Mouse (Mus musculus): ENCODE results near the gene Pik3ip1. TPM values are rescaled to one million over a fixed set of nuclear protein-coding genes. Genes with fewer than 3 reads are reported as not detected.
A peak's percentile ranks its signal among the peaks of the same experiment; 100 is the strongest.

Gene Pik3ip1
- polyA plus RNA-seq (2012; fragmentation: generic; extraction: Trizol) = 0.71 TPM
- long read RNA-seq, experiment 1, transcript Pik3ip1-201 (6 exons, 2,573 nt) = major isoform, 18 of 33 reads
- long read RNA-seq, experiment 1, partial matches to known transcripts = 7 of 33 reads
- long read RNA-seq, experiment 1, other reads (novel, unspliced or antisense) = 4 of 33 reads
- long read RNA-seq, experiment 2, partial matches to known transcripts = 2 of 4 reads
- long read RNA-seq, experiment 2, other reads (novel, unspliced or antisense) = 0 of 4 reads

DNA sequence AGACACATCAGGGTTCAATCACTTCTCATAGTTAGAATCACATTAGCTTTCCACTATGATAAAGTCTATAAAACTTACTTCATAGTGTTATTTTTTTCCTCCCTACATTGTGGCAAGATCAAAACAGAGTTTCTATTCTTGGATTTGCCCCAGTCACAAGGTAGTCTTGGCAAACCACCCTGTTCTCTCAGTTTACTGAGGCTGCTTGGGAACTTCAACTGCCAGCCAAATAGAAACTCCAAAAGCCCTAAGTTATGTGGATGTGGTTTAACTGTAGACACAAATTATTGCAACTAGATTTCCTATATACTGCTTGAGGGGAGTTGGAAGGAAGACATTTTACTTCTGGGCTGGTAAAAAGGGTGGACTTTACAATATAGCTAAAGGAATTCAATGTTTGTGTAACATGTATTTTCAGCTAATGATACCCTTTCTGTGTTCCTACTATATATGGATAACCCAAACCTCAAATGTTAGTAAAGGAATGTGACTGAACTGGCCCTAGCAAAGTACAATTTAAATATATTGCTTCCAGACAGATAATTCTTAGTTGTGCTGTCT lies at the start of gene Pik3ip1:
TSS of gene Pik3ip1 (plus strand) at position 511 of the 561 bp plus-strand sequence.
- H3K4me3 ChIP-seq (ENCODE audit: insufficient read depth, poor library complexity, severe bottlenecking) = no peak within 1 kb of the TSS
- H3K79me2 ChIP-seq (ENCODE audit: control insufficient read depth, insufficient read depth) = no peaks in the 10 kb centered on the region
- no peaks in the 10 kb centered on the region for H3K79me3 ChIP-seq (ENCODE audit: low read depth)
- no peaks in the 10 kb centered on the region for H3K36me3 ChIP-seq (ENCODE audit: control insufficient read depth, insufficient read depth)
- no peaks in the 10 kb centered on the region for H3K27me3 ChIP-seq (ENCODE audit: control insufficient read depth, insufficient read depth, insufficient read length)
- H3ac ChIP-seq (ENCODE audit: control insufficient read depth, insufficient read length, low read depth) = peak within 1 kb of the TSS; percentile 29
- TF ChIP-seq MYOG (IDR thresholded peaks at IDR 0.05; ENCODE audit: control insufficient read depth, extremely low read depth, insufficient read length) = no peak
- TF ChIP-seq USF1 (IDR thresholded peaks at IDR 0.05; ENCODE audit: low read depth) = no peak
- TF ChIP-seq CTCF (IDR thresholded peaks at IDR 0.05; ENCODE audit: control insufficient read depth, insufficient read depth, insufficient read length) = no peak
- no peak for TF ChIP-seq FOSL1 (IDR thresholded peaks at IDR 0.05; ENCODE audit: insufficient read depth, low read length, poor library complexity, severe bottlenecking)
- no peak for TF ChIP-seq MAX (IDR thresholded peaks at IDR 0.05)

- Histone ChIP-seq H3K79me2 (ENCODE audit: control insufficient read depth, insufficient read depth) (no peaks in the 10 kb centered on the region), H3K79me3 (ENCODE audit: low read depth) (no peaks in the 10 kb centered on the region), H3K4me3 (ENCODE audit: insufficient read depth, poor library complexity, severe bottlenecking) (no peak overlapping the region), H3K27me3 (ENCODE audit: control insufficient read depth, insufficient read depth, insufficient read length) (no peaks in the 10 kb centered on the region), H3K36me3 (ENCODE audit: control insufficient read depth, insufficient read depth) (no peaks in the 10 kb centered on the region), H3ac (ENCODE audit: control insufficient read depth, insufficient read length, low read depth) (no peak overlapping the region)
- TF ChIP-seq FOSL1 (IDR thresholded peaks at IDR 0.05; ENCODE audit: insufficient read depth, low read length, poor library complexity, severe bottlenecking) (no peak), CTCF (IDR thresholded peaks at IDR 0.05; ENCODE audit: control insufficient read depth, insufficient read depth, insufficient read length) (no peak), CEBPB (IDR thresholded peaks at IDR 0.05; ENCODE audit: low read depth) (no peak), MYOD1 (IDR thresholded peaks at IDR 0.05; ENCODE audit: control insufficient read depth, insufficient read length, low read depth) (no peak), MYOG (IDR thresholded peaks at IDR 0.05; ENCODE audit: control insufficient read depth, extremely low read depth, insufficient read length) (no peak), MAX (IDR thresholded peaks at IDR 0.05) (no peak), USF1 (IDR thresholded peaks at IDR 0.05; ENCODE audit: low read depth) (no peak)
Observed at GRCm38 (mm10) chr11:3282887-3283286, 47.3 kb upstream of the Pik3ip1 start.

DNA sequence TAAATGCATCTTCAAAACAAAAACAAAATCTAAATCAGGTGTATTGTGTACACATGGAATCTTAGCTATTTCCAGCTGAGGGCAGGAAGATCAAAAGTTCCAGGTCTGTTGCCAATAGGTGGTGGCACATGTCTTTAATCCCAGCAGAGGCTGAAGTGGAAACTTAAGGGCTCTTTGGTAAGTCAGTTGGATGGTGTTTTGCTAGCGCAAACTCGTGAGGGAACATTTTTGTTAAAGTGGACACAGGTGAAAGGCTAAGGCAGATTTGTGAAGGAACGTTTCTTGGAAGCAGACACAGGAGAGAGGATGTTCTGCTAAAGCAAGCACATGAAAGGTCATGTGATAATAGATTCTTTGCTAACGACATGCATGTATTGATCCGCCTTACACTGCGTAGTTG lies 46.6 kb upstream of the Pik3ip1 start:
- no peak overlapping the region for H3K4me3 ChIP-seq (ENCODE audit: insufficient read depth, poor library complexity, severe bottlenecking)
- no peaks in the 10 kb centered on the region for H3K36me3 ChIP-seq (ENCODE audit: control insufficient read depth, insufficient read depth)
- no peaks in the 10 kb centered on the region for H3K79me2 ChIP-seq (ENCODE audit: control insufficient read depth, insufficient read depth)
- H3K79me3 ChIP-seq (ENCODE audit: low read depth) = no peaks in the 10 kb centered on the region
- no peak for TF ChIP-seq MYOD1 (IDR thresholded peaks at IDR 0.05; ENCODE audit: control insufficient read depth, insufficient read length, low read depth)
- TF ChIP-seq CTCF (IDR thresholded peaks at IDR 0.05; ENCODE audit: control insufficient read depth, insufficient read depth, insufficient read length) = no peak
- no peak for TF ChIP-seq MYOG (IDR thresholded peaks at IDR 0.05; ENCODE audit: control insufficient read depth, extremely low read depth, insufficient read length)
- TF ChIP-seq USF1 (IDR thresholded peaks at IDR 0.05; ENCODE audit: low read depth) = no peak
- no peak for TF ChIP-seq CEBPB (IDR thresholded peaks at IDR 0.05; ENCODE audit: low read depth)
- no peak for TF ChIP-seq FOSL1 (IDR thresholded peaks at IDR 0.05; ENCODE audit: insufficient read depth, low read length, poor library complexity, severe bottlenecking)
- TF ChIP-seq MAX (IDR thresholded peaks at IDR 0.05) = no peak
- H3K27me3 ChIP-seq (ENCODE audit: control insufficient read depth, insufficient read depth, insufficient read length) = no peaks in the 10 kb centered on the region
- H3ac ChIP-seq (ENCODE audit: control insufficient read depth, insufficient read length, low read depth) = no peak overlapping the region

GRCm38 (mm10) chr11:3285940-3286339 lies 44.3 kb upstream of the Pik3ip1 start:
- H3ac ChIP-seq (ENCODE audit: control insufficient read depth, insufficient read length, low read depth) = no peak overlapping the region
- H3K36me3 ChIP-seq (ENCODE audit: control insufficient read depth, insufficient read depth) = peaks cover 3% of the 10 kb centered on the region
- no peak overlapping the region for H3K4me3 ChIP-seq (ENCODE audit: insufficient read depth, poor library complexity, severe bottlenecking)
- peaks cover 10% of the 10 kb centered on the region for H3K79me2 ChIP-seq (ENCODE audit: control insufficient read depth, insufficient read depth)
- peaks cover 8% of the 10 kb centered on the region for H3K79me3 ChIP-seq (ENCODE audit: low read depth)
- no peak for TF ChIP-seq USF1 (IDR thresholded peaks at IDR 0.05; ENCODE audit: low read depth)
- no peak for TF ChIP-seq CTCF (IDR thresholded peaks at IDR 0.05; ENCODE audit: control insufficient read depth, insufficient read depth, insufficient read length)
- TF ChIP-seq MAX (IDR thresholded peaks at IDR 0.05) = no peak
- no peak for TF ChIP-seq CEBPB (IDR thresholded peaks at IDR 0.05; ENCODE audit: low read depth)
- TF ChIP-seq MYOG (IDR thresholded peaks at IDR 0.05; ENCODE audit: control insufficient read depth, extremely low read depth, insufficient read length) = no peak
- no peak for TF ChIP-seq MYOD1 (IDR thresholded peaks at IDR 0.05; ENCODE audit: control insufficient read depth, insufficient read length, low read depth)
- no peak for TF ChIP-seq FOSL1 (IDR thresholded peaks at IDR 0.05; ENCODE audit: insufficient read depth, low read length, poor library complexity, severe bottlenecking)
- H3K27me3 ChIP-seq (ENCODE audit: control insufficient read depth, insufficient read depth, insufficient read length) = no peaks in the 10 kb centered on the region

GRCm38 (mm10) chr11:3287131-3287530 lies 43.1 kb upstream of the Pik3ip1 start:
- no peak for TF ChIP-seq MYOD1 (IDR thresholded peaks at IDR 0.05; ENCODE audit: control insufficient read depth, insufficient read length, low read depth)
- no peak for TF ChIP-seq MAX (IDR thresholded peaks at IDR 0.05)
- no peak for TF ChIP-seq USF1 (IDR thresholded peaks at IDR 0.05; ENCODE audit: low read depth)
- no peak for TF ChIP-seq MYOG (IDR thresholded peaks at IDR 0.05; ENCODE audit: control insufficient read depth, extremely low read depth, insufficient read length)
- no peak for TF ChIP-seq FOSL1 (IDR thresholded peaks at IDR 0.05; ENCODE audit: insufficient read depth, low read length, poor library complexity, severe bottlenecking)
- no peak for TF ChIP-seq CTCF (IDR thresholded peaks at IDR 0.05; ENCODE audit: control insufficient read depth, insufficient read depth, insufficient read length)
- TF ChIP-seq CEBPB (IDR thresholded peaks at IDR 0.05; ENCODE audit: low read depth) = no peak
- no peak overlapping the region for H3ac ChIP-seq (ENCODE audit: control insufficient read depth, insufficient read length, low read depth)
- H3K27me3 ChIP-seq (ENCODE audit: control insufficient read depth, insufficient read depth, insufficient read length) = no peaks in the 10 kb centered on the region
- peaks cover 22% of the 10 kb centered on the region for H3K79me2 ChIP-seq (ENCODE audit: control insufficient read depth, insufficient read depth)
- no peak overlapping the region for H3K4me3 ChIP-seq (ENCODE audit: insufficient read depth, poor library complexity, severe bottlenecking)
- H3K36me3 ChIP-seq (ENCODE audit: control insufficient read depth, insufficient read depth) = peaks cover 9% of the 10 kb centered on the region
- H3K79me3 ChIP-seq (ENCODE audit: low read depth) = peaks cover 20% of the 10 kb centered on the region

Measured in C2C12 (cell line).